Mouse (Mus musculus) limb, embryonic 13.5 days (tissue): ENCODE data around the gene Spdye4b. TPM values are rescaled to one million over a fixed set of nuclear protein-coding genes. Genes with fewer than 3 reads are reported as not detected.
"Not testable (repeated sequence)": the region's sequence is repeated elsewhere in the genome, so short reads cannot be mapped to it uniquely, and the experiment has no call there.

ENCODE experiments used
- ATAC-seq: fragments of 200-750 bp; cut with Nextera tagmentation; 2 replicates; pipeline ENCODE4 v1.8.0; 2017; ENCODE audit warnings: low read depth, moderate number of reproducible peaks, moderate TSS enrichment; ENCODE audit not compliant: low FRiP score
- H3K27ac ChIP-seq: fragments of 300-500 bp; sonication (generic); 2 replicates; pipeline ENCODE4 v1.5.1; 2015; ENCODE audit warnings: inconsistent platforms, mild to moderate bottlenecking, moderate library complexity
- H3K27me3 ChIP-seq: fragments of 300-500 bp; sonication (generic); 2 replicates; pipeline ENCODE4 v1.6.1; 2015; ENCODE audit warnings: mild to moderate bottlenecking, inconsistent platforms
- H3K36me3 ChIP-seq: fragments of 300-500 bp; sonication (generic); 2 replicates; pipeline ENCODE4 v1.6.1; 2015; ENCODE audit warnings: inconsistent platforms, mild to moderate bottlenecking, moderate library complexity
- H3K4me1 ChIP-seq: fragments of 300-500 bp; sonication (generic); 2 replicates; pipeline ENCODE4 v1.6.1; 2015; ENCODE audit warnings: inconsistent platforms
- H3K4me2 ChIP-seq: fragments of 300-500 bp; sonication (generic); replicated peaks from 2 replicates; pipeline ENCODE4 v1.6.1; 2015; ENCODE audit warnings: inconsistent platforms, mild to moderate bottlenecking, moderate library complexity
- H3K4me3 ChIP-seq: fragments of 300-500 bp; sonication (generic); 2 replicates; pipeline ENCODE4 v1.5.1; 2015; ENCODE audit warnings: moderate library complexity, mild to moderate bottlenecking, inconsistent platforms
- H3K9ac ChIP-seq: fragments of 300-500 bp; sonication (generic); 2 replicates; pipeline ENCODE4 v1.6.1; 2015; ENCODE audit warnings: mild to moderate bottlenecking, inconsistent platforms
- H3K9me3 ChIP-seq: fragments of 300-500 bp; sonication (generic); 2 replicates; pipeline ENCODE4 v1.6.1; 2016; ENCODE audit warnings: inconsistent platforms
- WGBS: fragments of 180-500 bp; shearing (Covaris S2); methylation state at CpG from one replicate; pipeline ENCODE4 v1.1.7; 2015; 5-methylcytosine and 5-hydroxymethylcytosine counted together
- polyA plus RNA-seq: library from polyadenylated mRNA; unstranded; fragments of >200 nt; fragmentation: Nextera tagmentation; extraction: Ambion mirVana; gene quantifications from 2 replicates; pipeline ENCODE4 v1.2.1, GENCODE M21; 2015

Gene Spdye4b
- not detected in 2 replicates for polyA plus RNA-seq

DNA sequence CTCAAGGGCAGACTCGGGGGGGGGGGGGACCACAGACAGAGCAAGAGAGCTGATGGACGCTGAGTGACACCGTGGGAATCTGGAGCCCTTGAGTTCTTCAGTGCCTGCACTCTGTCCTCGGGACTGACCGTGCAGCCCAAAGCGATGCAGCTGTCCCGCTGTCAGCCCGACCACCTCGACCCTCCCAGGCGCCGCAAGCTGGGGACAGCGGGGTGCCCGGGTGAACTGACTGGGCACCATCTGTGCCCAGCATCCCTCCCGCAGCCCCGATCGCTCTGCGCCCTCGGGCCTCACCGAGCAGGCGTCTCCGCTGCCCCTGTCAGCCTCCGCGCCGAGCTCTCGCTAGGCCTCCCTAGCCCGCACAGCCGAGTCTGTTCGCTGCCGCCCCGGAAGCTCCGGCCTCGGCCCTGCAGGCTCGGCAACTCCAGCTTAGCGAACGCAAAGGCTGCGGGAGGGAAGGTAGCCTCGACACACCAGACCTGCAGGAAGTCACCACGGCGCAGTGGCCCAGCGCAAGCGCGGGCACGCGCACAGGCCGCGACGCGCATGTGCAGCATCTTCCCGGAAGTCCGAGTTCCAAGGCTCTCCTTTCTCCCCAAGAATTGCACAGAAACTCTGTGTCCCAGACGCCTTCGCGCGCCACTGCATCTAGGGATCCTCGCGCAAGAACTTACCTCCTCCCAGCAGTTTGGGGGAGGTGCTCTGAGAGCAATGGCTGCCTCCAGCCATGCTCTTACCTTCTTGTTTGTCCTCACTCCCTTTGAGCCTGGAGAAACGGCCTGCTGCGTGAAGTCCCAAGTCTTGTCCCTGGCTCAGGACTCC is at the start of gene Spdye4b, which contains the start of gene Rbak:
TSS of gene Spdye4b (plus strand) at position 763 of the 822 bp plus-strand sequence.
TSS of gene Rbak (minus strand) at position 521 of the 822 bp plus-strand sequence.
- H3K9ac ChIP-seq = peak within 1 kb of the TSS; percentile 96
- H3K4me1 ChIP-seq = peaks cover 13% of the 10 kb centered on the region
- no peaks in the 10 kb centered on the region; the same call in 1 of the 2 replicates for H3K27me3 ChIP-seq
- H3K27ac ChIP-seq = peak within 1 kb of the TSS; percentile 82
- H3K9me3 ChIP-seq = peaks cover 5% of the 10 kb centered on the region
- H3K36me3 ChIP-seq = peaks cover 31% of the 10 kb centered on the region
- WGBS = under 1% methylated on average over 58 of the region's 58 CpGs
- H3K4me3 ChIP-seq = peak within 1 kb of the TSS; percentile 93
- ATAC-seq = peak; percentile 96
- peak within 1 kb of the TSS; percentile 87 for H3K4me2 ChIP-seq

DNA sequence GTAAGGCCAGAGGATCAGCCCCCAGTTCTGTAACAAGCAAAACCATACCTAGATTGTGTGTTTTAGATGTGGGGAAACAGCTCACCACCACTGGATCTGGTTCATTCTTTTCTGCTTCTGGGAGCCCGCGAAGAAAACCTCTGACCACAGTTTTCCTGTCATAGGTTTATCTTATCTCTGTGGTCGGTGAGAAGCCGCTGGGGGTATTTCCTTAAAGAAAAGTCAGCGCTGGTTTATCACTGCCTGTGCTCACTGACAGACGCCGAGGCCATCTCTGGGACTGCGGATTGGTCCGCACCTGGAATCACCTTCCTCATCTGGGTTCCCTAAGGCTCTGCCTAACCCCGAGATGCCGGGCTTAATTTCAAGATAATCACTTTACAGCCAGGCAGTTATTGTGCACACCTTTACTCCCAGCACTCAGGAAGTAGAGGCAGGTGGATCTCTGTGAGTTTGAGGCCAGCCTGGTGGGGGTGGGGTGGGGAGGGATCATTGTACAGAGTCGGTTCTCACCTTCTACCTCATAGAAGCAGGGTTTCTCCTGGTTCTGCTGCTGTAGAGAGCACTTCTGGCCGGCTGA is 47.8 kb upstream of the Spdye4b start:
- H3K27me3 ChIP-seq = no peaks in the 10 kb centered on the region
- 76% methylated on average over 13 of the region's 13 CpGs for WGBS
- ATAC-seq = no peak
- no peak overlapping the region for H3K4me2 ChIP-seq
- no peak overlapping the region for H3K4me3 ChIP-seq
- H3K9ac ChIP-seq = no peak overlapping the region
- no peaks in the 10 kb centered on the region for H3K36me3 ChIP-seq
- no peak overlapping the region for H3K27ac ChIP-seq
- H3K4me1 ChIP-seq = no peaks in the 10 kb centered on the region
- peaks cover 12% of the 10 kb centered on the region for H3K9me3 ChIP-seq

DNA sequence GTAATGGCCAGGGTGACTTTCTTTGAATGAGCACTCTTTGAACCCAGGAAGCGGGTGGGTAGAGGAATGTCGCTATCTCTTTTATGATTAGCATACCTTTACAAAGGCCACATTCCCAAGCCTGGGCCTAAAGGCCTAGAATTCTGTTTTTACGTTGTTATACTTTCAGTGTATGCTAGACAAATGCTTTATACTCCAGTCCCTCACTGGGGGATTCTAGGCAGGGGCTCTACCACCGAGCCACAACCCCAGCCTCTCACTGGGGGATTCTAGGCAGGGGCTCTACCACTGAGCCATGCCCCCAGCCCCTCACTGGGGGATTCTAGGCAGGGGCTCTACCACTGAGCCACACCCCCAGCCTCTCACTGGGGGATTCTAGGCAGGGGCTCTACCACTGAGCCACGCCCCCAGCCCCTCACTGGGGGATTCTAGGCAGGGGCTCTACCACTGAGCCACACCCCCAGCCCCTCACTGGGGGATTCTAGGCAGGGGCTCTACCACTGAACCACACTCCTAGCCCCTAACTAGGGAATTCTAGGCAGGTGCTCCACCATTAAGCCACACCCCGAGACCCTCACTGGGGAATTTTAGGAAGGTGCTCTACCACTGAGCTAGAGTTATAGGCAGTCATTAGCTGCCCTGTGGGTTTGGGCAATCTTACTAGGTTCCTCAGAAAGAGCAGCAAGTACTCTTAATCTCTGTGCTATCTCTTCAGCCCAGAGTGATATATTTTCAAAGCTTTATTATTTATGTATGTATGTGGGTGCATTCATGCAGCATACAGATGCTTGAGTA is 46.4 kb upstream of the Spdye4b start:
- H3K9ac ChIP-seq, H3K27me3 ChIP-seq, H3K9me3 ChIP-seq, H3K4me2 ChIP-seq, ATAC-seq, H3K4me1 ChIP-seq, H3K36me3 ChIP-seq, H3K4me3 ChIP-seq, H3K27ac ChIP-seq: not testable (repeated sequence)
- WGBS = 84% methylated on average over 4 of the region's 6 CpGs

DNA sequence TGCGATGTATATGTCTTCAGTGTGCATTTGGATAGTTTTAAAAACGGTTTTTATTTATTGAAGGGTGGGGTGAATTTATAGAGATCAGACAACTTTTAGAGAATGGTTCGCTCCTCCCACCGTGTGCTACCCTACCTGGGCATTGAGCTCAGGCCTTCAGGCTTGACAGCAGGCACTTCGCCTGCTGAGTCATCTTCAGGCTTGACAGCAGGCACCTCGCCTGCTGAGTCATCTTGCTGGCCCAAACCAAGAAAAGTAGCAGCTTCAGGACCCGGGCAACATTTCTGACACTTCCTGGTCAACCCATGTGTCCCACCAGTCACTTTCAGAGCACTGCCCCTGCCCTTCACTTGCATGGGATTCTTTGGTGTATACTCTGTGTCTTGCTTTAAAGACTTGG is 45.8 kb upstream of the Spdye4b start:
- Histone ChIP-seq H3K4me3 (no peak overlapping the region), H3K4me2 (no peak overlapping the region), H3K9me3 (0 out of 2 replicates have a peak, but pooled peaks cover 3% of the 10 kb centered on the region), H3K4me1 (no peaks in the 10 kb centered on the region), H3K36me3 (no peaks in the 10 kb centered on the region), H3K27ac (no peak overlapping the region), H3K27me3 (no peaks in the 10 kb centered on the region), H3K9ac (no peak overlapping the region)
- no peak for ATAC-seq
- 90% methylated on average over 7 of the region's 7 CpGs for WGBS

DNA sequence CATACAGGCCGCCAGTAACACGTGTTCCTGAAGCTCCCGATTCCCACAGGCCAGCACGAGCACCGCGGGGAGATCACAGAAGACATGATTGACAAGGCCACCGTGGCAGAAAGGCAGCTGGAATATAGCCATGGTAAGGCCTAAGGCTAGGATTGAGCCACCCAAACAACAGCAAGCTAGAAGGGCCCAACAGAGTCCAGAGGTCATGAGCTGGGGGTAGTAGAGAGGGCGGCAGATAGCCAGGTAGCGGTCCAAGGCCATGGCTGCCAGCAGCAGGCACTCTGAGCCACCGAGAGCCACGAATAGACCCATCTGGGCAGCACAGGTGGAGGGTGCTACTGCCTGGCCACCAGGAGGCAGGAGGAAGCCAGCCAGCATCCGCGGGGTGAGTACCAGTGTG is 43.2 kb upstream of the Spdye4b start:
- Histone ChIP-seq H3K27ac (no peak overlapping the region), H3K27me3 (no peaks in the 10 kb centered on the region), H3K9me3 (no peaks in the 10 kb centered on the region), H3K9ac (no peak overlapping the region), H3K36me3 (no peaks in the 10 kb centered on the region), H3K4me1 (no peaks in the 10 kb centered on the region), H3K4me2 (no peak overlapping the region), H3K4me3 (no peak overlapping the region)
- 93% methylated on average over 13 of the region's 13 CpGs for WGBS
- ATAC-seq = no peak

DNA sequence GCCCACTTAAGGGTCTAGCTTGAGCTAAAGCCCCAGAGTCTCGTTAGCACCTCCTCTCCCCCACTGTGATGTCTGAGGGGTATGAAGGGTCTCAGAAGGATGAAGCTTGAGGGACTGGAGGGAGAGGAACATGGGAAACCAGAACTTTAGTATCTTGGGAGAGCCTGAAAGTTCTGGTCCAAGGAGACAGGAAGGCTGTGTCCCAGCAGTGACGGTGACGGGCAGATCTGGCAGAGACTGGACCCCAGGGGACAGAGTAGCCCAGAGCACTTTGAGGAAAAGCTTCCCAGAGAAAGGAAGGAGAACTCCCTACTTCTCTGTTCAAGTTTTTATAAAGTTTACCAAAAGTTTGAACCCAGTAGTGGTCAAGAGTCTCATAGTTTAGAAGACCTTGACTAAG is 33.3 kb upstream of the Spdye4b start, which contains the start of gene Olfr718-ps1:
TSS of gene Olfr718-ps1 (minus strand) at position 101 of the 400 bp plus-strand sequence.
- no peak for ATAC-seq
- Histone ChIP-seq H3K9ac (no peak within 1 kb of the TSS), H3K4me2 (no peak within 1 kb of the TSS), H3K9me3 (peaks cover 20% of the 10 kb centered on the region), H3K4me1 (no peaks in the 10 kb centered on the region), H3K4me3 (no peak within 1 kb of the TSS), H3K27me3 (no peaks in the 10 kb centered on the region; the same call in 1 of the 2 replicates), H3K27ac (no peak within 1 kb of the TSS), H3K36me3 (no peaks in the 10 kb centered on the region)
- WGBS = 68% methylated on average over 3 of the region's 3 CpGs

DNA sequence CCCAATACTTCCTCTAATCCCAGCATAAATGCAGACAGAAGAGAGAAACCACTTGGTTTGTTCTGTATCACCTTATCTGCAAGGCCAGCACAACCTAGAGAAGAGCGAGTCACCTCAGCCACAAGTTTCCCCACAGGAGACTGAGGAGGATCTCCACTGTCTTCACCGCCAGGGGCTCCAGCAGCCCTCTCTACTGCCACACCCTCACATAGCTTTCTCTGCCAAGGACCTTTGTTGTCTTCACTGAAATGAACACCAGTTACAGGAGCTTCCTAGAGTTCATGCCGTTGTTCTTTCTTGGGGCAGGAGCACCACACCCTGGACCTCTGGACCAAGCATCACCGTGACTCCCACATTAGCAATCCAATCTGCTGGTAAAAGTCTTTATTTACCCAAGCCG is 32.2 kb upstream of the Spdye4b start:
- Histone ChIP-seq H3K4me1 (no peaks in the 10 kb centered on the region), H3K4me2 (no peak overlapping the region), H3K36me3 (no peaks in the 10 kb centered on the region), H3K9me3 (peaks cover 24% of the 10 kb centered on the region), H3K27ac (no peak overlapping the region), H3K27me3 (no peaks in the 10 kb centered on the region; the same call in 1 of the 2 replicates), H3K9ac (no peak overlapping the region), H3K4me3 (no peak overlapping the region)
- no peak for ATAC-seq
- 90% methylated on average over 5 of the region's 5 CpGs for WGBS

DNA sequence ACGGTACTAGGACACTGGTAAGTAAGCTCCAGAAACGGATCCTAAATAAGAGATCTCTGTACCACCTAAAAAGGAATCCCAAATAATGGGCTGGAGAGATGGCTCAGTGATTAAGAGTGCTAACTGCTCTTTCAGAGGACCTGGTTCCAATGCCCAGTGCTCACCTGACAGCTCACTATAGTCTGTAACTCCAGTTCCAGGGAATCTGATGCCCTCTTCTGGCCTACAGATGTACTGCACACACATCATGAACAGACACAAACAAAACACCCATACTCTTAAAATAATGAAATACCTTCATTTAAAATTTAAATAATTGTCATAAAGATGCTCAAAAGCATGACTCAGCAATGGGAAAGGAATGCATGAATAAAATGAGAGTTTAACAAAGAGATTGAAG is 31.3 kb upstream of the Spdye4b start:
- 94% methylated on average over 2 of the region's 2 CpGs for WGBS
- Histone ChIP-seq H3K9me3 (peaks cover 24% of the 10 kb centered on the region), H3K27me3 (peaks cover 3% of the 10 kb centered on the region), H3K36me3 (no peaks in the 10 kb centered on the region), H3K4me3 (no peak overlapping the region), H3K4me1 (no peaks in the 10 kb centered on the region), H3K4me2 (no peak overlapping the region), H3K27ac (no peak overlapping the region), H3K9ac (no peak overlapping the region)
- ATAC-seq = no peak

DNA sequence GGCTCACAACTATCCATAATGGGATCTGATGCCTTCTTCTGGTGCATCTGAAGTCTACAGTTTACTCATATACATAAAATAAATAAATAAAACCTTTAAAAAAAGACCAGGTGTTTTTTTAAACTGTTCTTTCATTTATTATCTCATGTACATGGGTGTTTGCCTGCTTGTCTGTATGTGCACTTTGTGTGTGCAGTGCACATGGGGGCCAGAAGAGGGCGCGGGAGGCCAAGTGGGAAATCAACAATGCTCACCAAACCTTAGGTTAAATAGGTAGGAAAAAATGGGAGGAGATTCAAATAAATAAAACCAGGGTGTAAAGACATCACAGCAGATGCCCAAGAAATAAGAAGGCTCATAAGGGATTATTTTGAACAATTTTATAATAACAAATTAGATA is 30.8 kb upstream of the Spdye4b start:
- H3K9me3 ChIP-seq = peaks cover 24% of the 10 kb centered on the region
- H3K27ac ChIP-seq = no peak overlapping the region
- WGBS = 73% methylated on average over 2 of the region's 2 CpGs
- H3K27me3 ChIP-seq = peaks cover 8% of the 10 kb centered on the region
- H3K36me3 ChIP-seq = no peaks in the 10 kb centered on the region
- H3K4me1 ChIP-seq = no peaks in the 10 kb centered on the region
- no peak overlapping the region for H3K9ac ChIP-seq
- no peak for ATAC-seq
- no peak overlapping the region for H3K4me3 ChIP-seq
- no peak overlapping the region for H3K4me2 ChIP-seq

DNA sequence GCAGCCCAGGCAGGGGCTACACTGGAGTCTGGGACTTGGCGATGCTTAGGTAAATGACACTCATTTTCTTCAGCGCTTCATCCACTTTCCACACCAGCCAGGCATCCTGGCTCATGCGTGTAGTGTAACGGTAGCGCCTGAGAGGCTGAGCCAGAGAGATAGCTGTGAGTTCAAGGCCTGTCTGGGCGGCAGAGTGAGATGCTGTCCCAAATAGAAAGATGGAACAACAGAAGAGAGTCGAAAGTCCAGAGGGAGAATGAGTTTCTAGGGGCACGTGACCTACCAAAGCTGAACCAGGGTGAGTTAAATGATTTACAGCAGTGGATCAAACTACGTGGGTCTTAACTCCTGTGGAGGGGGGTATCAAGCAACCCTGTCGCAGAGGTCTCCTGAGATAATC is 27.1 kb upstream of the Spdye4b start:
- no peak for ATAC-seq
- Histone ChIP-seq H3K4me2 (no peak overlapping the region), H3K4me1 (no peaks in the 10 kb centered on the region), H3K27ac (no peak overlapping the region), H3K9me3 (peaks cover 24% of the 10 kb centered on the region), H3K27me3 (peaks cover 41% of the 10 kb centered on the region), H3K36me3 (no peaks in the 10 kb centered on the region), H3K9ac (no peak overlapping the region), H3K4me3 (no peak overlapping the region)
- WGBS = 90% methylated on average over 10 of the region's 10 CpGs

DNA sequence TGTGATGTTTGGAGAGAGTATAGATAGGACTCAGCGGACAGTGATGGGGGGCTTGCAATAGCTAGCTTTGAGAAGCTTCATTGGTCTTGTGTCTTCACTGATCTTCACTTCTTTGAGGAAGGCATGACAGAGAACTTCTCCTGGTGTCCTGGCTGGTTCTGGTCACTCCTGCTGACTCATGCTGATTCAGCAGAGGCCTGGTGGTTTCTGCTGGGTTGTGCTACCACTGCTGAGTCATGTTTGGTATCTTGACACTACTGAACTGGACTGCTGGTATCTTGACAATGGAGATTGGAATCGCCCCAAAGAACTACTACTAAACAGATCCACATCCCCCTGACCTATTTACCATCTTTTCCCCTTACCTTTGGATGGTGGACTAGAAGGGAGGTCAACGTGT is 25.3 kb upstream of the Spdye4b start:
- H3K4me3 ChIP-seq = no peak overlapping the region
- WGBS = 89% methylated on average over 3 of the region's 3 CpGs
- no peaks in the 10 kb centered on the region for H3K36me3 ChIP-seq
- no peak overlapping the region for H3K4me2 ChIP-seq
- H3K9ac ChIP-seq = no peak overlapping the region
- H3K27me3 ChIP-seq = peaks cover 57% of the 10 kb centered on the region
- no peaks in the 10 kb centered on the region for H3K4me1 ChIP-seq
- ATAC-seq = no peak
- H3K9me3 ChIP-seq = peaks cover 17% of the 10 kb centered on the region
- no peak overlapping the region for H3K27ac ChIP-seq
